Mouse (Mus musculus) limb, embryonic 12.5 days (tissue): ENCODE measurements around the gene Iltifb. TPM values are rescaled to one million over a fixed set of nuclear protein-coding genes. Genes with fewer than 3 reads are reported as not detected.
"Not testable (repeated sequence)": the region's sequence is repeated elsewhere in the genome, so short reads cannot be mapped to it uniquely, and the experiment has no call there.

Source experiments
- ATAC-seq: fragments of 200-750 bp; cut with Nextera tagmentation; 2 replicates; pipeline ENCODE4 v1.8.0; 2017; ENCODE audit warnings: low read depth, moderate TSS enrichment; ENCODE audit not compliant: insufficient number of reproducible peaks, insufficient read depth, low FRiP score, low TSS enrichment
- H3K27ac ChIP-seq: fragments of 300-500 bp; sonication (generic); 2 replicates; pipeline ENCODE4 v1.5.1; 2016; ENCODE audit warnings: mild to moderate bottlenecking, moderate library complexity
- H3K27me3 ChIP-seq: fragments of 300-500 bp; sonication (generic); 2 replicates; pipeline ENCODE4 v1.6.1; 2016; ENCODE audit warnings: mild to moderate bottlenecking, moderate library complexity
- H3K36me3 ChIP-seq: fragments of 300-500 bp; sonication (generic); 2 replicates; pipeline ENCODE4 v1.6.1; 2016; ENCODE audit warnings: mild to moderate bottlenecking, moderate library complexity
- H3K4me1 ChIP-seq: fragments of 300-500 bp; sonication (generic); replicated peaks from 2 replicates; pipeline ENCODE4 v1.6.1; 2016
- H3K4me2 ChIP-seq: fragments of 300-500 bp; sonication (generic); 2 replicates; pipeline ENCODE4 v1.6.1; 2016; ENCODE audit warnings: mild to moderate bottlenecking, moderate library complexity
- H3K4me3 ChIP-seq: fragments of 300-500 bp; sonication (generic); replicated peaks from 2 replicates; pipeline ENCODE4 v1.5.1; 2016; ENCODE audit warnings: mild to moderate bottlenecking
- H3K9ac ChIP-seq: fragments of 300-500 bp; sonication (generic); replicated peaks from 2 replicates; pipeline ENCODE4 v1.6.1; 2016; ENCODE audit warnings: mild to moderate bottlenecking, moderate library complexity
- H3K9me3 ChIP-seq: fragments of 300-500 bp; sonication (generic); 2 replicates; pipeline ENCODE4 v1.6.1; 2016; ENCODE audit warnings: mild to moderate bottlenecking, moderate library complexity
- WGBS: fragments of 180-500 bp; shearing (Covaris S2); methylation state at CpG from one replicate; pipeline ENCODE4 v1.1.7; 2016; 5-methylcytosine and 5-hydroxymethylcytosine counted together
- polyA plus RNA-seq: library from polyadenylated mRNA; unstranded; fragments of >200 nt; fragmentation: Nextera tagmentation; extraction: Ambion mirVana; gene quantifications from 2 replicates; pipeline ENCODE4 v1.2.1, GENCODE M21; 2016

Iltifb gene
- not detected in 2 replicates for polyA plus RNA-seq

- Histone ChIP-seq H3K27me3 (no peaks in the 10 kb centered on the region), H3K4me1 (no peaks in the 10 kb centered on the region), H3K4me2 (no peak within 1 kb of the TSS), H3K9me3 (no peaks in the 10 kb centered on the region), H3K4me3 (no peak within 1 kb of the TSS), H3K27ac (no peak within 1 kb of the TSS), H3K36me3 (no peaks in the 10 kb centered on the region), H3K9ac (no peak within 1 kb of the TSS)
- WGBS, result 90% methylated on average over 6 of the region's 6 CpGs
- no peak for ATAC-seq
Measured at GRCm38 (mm10) chr10:118294938-118295337, at the start of gene Iltifb. TSS of gene Iltifb (minus strand) at chr10:118295038.

DNA sequence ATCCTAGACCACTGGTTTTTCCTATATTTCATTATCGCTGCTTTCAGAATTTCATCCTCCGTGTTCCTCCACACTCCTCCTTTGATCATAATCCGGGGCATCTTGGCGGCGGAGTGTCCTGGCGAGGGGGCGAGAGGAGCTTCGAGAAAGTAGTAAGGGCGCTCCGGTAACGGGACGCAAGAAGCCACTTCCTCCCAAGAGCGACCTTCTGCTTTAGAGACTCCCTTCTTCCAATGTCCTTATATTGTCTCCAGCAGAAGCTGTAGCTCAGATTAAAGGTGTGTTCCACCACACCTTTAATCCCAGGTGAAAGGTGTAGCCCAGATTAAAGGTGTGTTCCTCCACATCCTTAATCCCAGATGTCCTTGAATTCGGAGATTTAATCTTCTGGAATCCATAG is 48.3 kb upstream of the Iltifb start, which contains the start of gene Gm9046:
Gene Gm9046 (minus strand): TSS at position 101 of the 400 bp plus-strand sequence.
- H3K9ac ChIP-seq, H3K27ac ChIP-seq, H3K9me3 ChIP-seq, H3K4me3 ChIP-seq, H3K4me1 ChIP-seq, H3K36me3 ChIP-seq, H3K4me2 ChIP-seq, H3K27me3 ChIP-seq, ATAC-seq: not testable (repeated sequence)
- no CpG with 5 or more reads among the region's 14 CpGs for whole genome bisulfite sequencing

DNA sequence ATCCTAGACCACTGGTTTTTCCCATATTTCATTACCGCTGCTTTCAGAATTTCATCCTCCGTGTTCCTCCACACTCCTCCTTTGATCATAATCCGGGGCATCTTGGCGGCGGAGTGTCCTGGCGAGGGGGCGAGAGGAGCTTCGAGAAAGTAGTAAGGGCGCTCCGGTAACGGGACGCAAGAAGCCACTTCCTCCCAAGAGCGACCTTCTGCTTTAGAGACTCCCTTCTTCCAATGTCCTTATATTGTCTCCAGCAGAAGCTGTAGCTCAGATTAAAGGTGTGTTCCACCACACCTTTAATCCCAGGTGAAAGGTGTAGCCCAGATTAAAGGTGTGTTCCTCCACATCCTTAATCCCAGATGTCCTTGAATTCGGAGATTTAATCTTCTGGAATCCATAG is 42.9 kb upstream of the Iltifb start, which contains the start of gene Gm9045:
Gene Gm9045 (minus strand): TSS at position 101 of the 400 bp plus-strand sequence.
- not testable (repeated sequence) for H3K36me3 ChIP-seq, H3K27me3 ChIP-seq, H3K9ac ChIP-seq, H3K4me3 ChIP-seq, H3K4me2 ChIP-seq, H3K27ac ChIP-seq, H3K4me1 ChIP-seq, ATAC-seq, H3K9me3 ChIP-seq
- no CpG with 5 or more reads among the region's 14 CpGs for WGBS

DNA sequence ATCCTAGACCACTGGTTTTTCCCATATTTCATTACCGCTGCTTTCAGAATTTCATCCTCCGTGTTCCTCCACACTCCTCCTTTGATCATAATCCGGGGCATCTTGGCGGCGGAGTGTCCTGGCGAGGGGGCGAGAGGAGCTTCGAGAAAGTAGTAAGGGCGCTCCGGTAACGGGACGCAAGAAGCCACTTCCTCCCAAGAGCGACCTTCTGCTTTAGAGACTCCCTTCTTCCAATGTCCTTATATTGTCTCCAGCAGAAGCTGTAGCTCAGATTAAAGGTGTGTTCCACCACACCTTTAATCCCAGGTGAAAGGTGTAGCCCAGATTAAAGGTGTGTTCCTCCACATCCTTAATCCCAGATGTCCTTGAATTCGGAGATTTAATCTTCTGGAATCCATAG is 37.5 kb upstream of the Iltifb start, which contains the start of gene Gm9044:
Gene Gm9044 (minus strand): TSS at position 101 of the 400 bp plus-strand sequence.
- H3K9me3 ChIP-seq, H3K36me3 ChIP-seq, H3K9ac ChIP-seq, H3K4me1 ChIP-seq, H3K4me2 ChIP-seq, ATAC-seq, H3K27me3 ChIP-seq, H3K27ac ChIP-seq, H3K4me3 ChIP-seq: not testable (repeated sequence)
- no CpG with 5 or more reads among the region's 14 CpGs for WGBS

DNA sequence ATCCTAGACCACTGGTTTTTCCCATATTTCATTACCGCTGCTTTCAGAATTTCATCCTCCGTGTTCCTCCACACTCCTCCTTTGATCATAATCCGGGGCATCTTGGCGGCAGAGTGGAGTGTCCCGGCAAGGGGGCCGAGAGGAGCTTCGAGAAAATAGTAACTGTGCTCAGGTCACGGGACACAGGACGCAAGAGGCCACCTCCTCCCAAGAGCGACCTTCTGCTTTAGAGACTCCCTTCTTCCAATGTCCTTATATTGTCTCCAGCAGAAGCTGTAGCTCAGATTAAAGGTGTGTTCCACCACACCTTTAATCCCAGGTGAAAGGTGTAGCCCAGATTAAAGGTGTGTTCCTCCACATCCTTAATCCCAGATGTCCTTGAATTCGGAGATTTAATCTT is 32.0 kb upstream of the Iltifb start, which contains the start of gene Gm9040:
Gene Gm9040 (minus strand): TSS at position 101 of the 400 bp plus-strand sequence.
- not testable (repeated sequence) for H3K27me3 ChIP-seq, ATAC-seq, H3K9me3 ChIP-seq, H3K4me1 ChIP-seq, H3K9ac ChIP-seq, H3K4me2 ChIP-seq, H3K27ac ChIP-seq, H3K36me3 ChIP-seq, H3K4me3 ChIP-seq
- WGBS, result no CpG with 5 or more reads among the region's 11 CpGs

- H3K9ac ChIP-seq, result no peak overlapping the region
Measured at GRCm38 (mm10) chr10:118319024-118319423, 24.2 kb upstream of the Iltifb start.

DNA sequence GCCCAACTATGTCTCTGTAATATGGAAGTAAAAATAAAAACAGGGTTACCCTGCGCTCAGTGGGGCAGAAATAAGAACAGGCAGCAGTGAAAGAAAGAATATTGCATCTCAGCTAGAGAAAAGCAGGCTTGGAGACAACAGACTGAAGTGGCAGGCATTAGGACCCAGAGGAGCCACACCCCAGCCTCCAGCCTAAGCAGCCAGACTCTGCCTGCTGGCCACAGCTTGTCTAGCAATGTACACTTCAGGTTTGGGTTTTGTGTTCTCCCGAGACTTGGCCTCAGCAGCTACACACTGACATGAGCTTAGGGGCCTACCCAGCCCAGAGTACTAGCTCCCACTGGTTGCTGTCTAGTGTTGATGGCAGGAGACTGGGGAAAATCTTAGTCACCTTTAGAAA is 7.3 kb upstream of the Iltifb start:
- not testable (repeated sequence) for H3K4me2 ChIP-seq, H3K9me3 ChIP-seq, H3K27ac ChIP-seq, H3K4me3 ChIP-seq, H3K9ac ChIP-seq, ATAC-seq, H3K4me1 ChIP-seq, H3K36me3 ChIP-seq, H3K27me3 ChIP-seq
- WGBS, result 30% methylated on average over 2 of the region's 2 CpGs

More at GRCm38 (mm10) chr10:118319024-118319423, 24.2 kb upstream of the Iltifb start:
- 81% methylated on average over 8 of the region's 8 CpGs for WGBS
- no peak for ATAC-seq
- Histone ChIP-seq H3K36me3 (no peaks in the 10 kb centered on the region), H3K27ac (no peak overlapping the region), H3K4me1 (no peaks in the 10 kb centered on the region), H3K4me2 (no peak overlapping the region), H3K27me3 (no peaks in the 10 kb centered on the region), H3K9me3 (no peaks in the 10 kb centered on the region), H3K4me3 (no peak overlapping the region)

- 83% methylated on average over 3 of the region's 5 CpGs for WGBS
Measured at GRCm38 (mm10) chr10:118283016-118283415, 11.8 kb downstream of the Iltifb start.

GRCm38 (mm10) chr10:118282565-118282964 is 12.3 kb downstream of the Iltifb start:
- not testable (repeated sequence) for H3K4me1 ChIP-seq, H3K27me3 ChIP-seq, H3K9me3 ChIP-seq, H3K9ac ChIP-seq, H3K4me2 ChIP-seq, H3K36me3 ChIP-seq, H3K27ac ChIP-seq, ATAC-seq, H3K4me3 ChIP-seq
- 71% methylated on average over 7 of the region's 7 CpGs for WGBS

More at GRCm38 (mm10) chr10:118283016-118283415, 11.8 kb downstream of the Iltifb start:
- ATAC-seq, H3K9me3 ChIP-seq, H3K4me2 ChIP-seq, H3K4me3 ChIP-seq, H3K27me3 ChIP-seq, H3K27ac ChIP-seq, H3K9ac ChIP-seq, H3K4me1 ChIP-seq, H3K36me3 ChIP-seq: not testable (repeated sequence)

DNA sequence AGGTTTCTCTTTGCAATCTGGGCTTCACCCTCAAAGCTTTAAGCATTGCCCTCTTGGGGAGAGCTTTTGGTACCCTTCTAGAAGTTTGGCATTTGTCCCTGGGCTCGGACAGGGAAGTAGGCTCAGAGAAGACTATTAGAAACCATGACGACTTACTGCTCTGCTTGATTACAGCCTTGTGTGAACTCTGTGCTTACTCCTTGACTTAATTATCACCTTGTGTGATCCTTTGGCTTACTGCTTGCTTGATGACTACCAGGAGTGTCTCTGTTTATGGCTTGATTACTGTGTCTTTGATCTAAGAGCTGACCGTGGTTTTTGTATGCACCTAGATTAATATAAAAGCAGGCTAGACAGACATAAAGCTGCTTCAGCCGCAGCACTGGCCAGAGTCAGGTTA is 16.8 kb downstream of the Iltifb start:
- not testable (repeated sequence) for H3K4me3 ChIP-seq, H3K9ac ChIP-seq, H3K27ac ChIP-seq, H3K9me3 ChIP-seq, H3K4me1 ChIP-seq, H3K4me2 ChIP-seq, H3K27me3 ChIP-seq, H3K36me3 ChIP-seq, ATAC-seq
- no CpG with 5 or more reads among the region's 4 CpGs for WGBS

- H3K27ac ChIP-seq, H3K9ac ChIP-seq, H3K27me3 ChIP-seq, ATAC-seq, H3K4me3 ChIP-seq, H3K36me3 ChIP-seq, H3K4me2 ChIP-seq, H3K4me1 ChIP-seq, H3K9me3 ChIP-seq: not testable (repeated sequence)
- WGBS, result 100% methylated on average over 1 of the region's 2 CpGs
Measured at GRCm38 (mm10) chr10:118271416-118271815, 23.4 kb downstream of the Iltifb start.

GRCm38 (mm10) chr10:118268812-118269211 is 26.0 kb downstream of the Iltifb start:
- not testable (repeated sequence) for H3K9ac ChIP-seq, ATAC-seq, H3K27me3 ChIP-seq, H3K4me2 ChIP-seq, H3K4me1 ChIP-seq, H3K4me3 ChIP-seq, H3K9me3 ChIP-seq, H3K36me3 ChIP-seq, H3K27ac ChIP-seq
- WGBS, result 40% methylated on average over 1 of the region's 8 CpGs
